Mouse (Mus musculus) embryonic fibroblast, embryonic 13.5 days (primary cell): Measurements from ENCODE around the gene Fam217a. TPM values are rescaled to one million over a fixed set of nuclear protein-coding genes. Genes with fewer than 3 reads are reported as not detected.
"Not testable (repeated sequence)": the region's sequence is repeated elsewhere in the genome, so short reads cannot be mapped to it uniquely, and the experiment has no call there.

Experiments
- H3K27ac ChIP-seq: 2 replicates; pipeline ENCODE4 v1.5.1; 2012; ENCODE audit warnings: low read length, control low read depth, inconsistent platforms; ENCODE audit not compliant: insufficient read depth
- H3K4me1 ChIP-seq: 2 replicates; pipeline ENCODE4 v1.6.1; 2011; ENCODE audit warnings: low read length; ENCODE audit not compliant: control insufficient read depth, insufficient read depth
- H3K4me3 ChIP-seq: 2 replicates; pipeline ENCODE4 v1.5.1; 2011; ENCODE audit warnings: mild to moderate bottlenecking, control low read depth, low read length; ENCODE audit not compliant: insufficient read depth
- CTCF ChIP-seq: IDR thresholded peaks from 2 replicates; pipeline ENCODE4 v1.5.1; 2011; ENCODE audit warnings: mild to moderate bottlenecking, control low read depth, low read length, moderate library complexity, borderline replicate concordance; ENCODE audit not compliant: insufficient read depth
- POLR2A ChIP-seq: IDR thresholded peaks from 2 replicates; pipeline ENCODE4 v1.6.1; 2011; ENCODE audit warnings: low read depth, mild to moderate bottlenecking, control low read depth, low read length, moderate library complexity
- polyA plus RNA-seq: library from polyadenylated mRNA; stranded (reverse); fragments of >200 nt; gene quantifications from 2 replicates; pipeline ENCODE4 v1.2.4, GENCODE M21; 2011; ENCODE audit warnings: low read depth; ENCODE audit not compliant: missing spikeins, insufficient read length

The Fam217a gene
- polyA plus RNA-seq, 1 experiment, result not detected

DNA sequence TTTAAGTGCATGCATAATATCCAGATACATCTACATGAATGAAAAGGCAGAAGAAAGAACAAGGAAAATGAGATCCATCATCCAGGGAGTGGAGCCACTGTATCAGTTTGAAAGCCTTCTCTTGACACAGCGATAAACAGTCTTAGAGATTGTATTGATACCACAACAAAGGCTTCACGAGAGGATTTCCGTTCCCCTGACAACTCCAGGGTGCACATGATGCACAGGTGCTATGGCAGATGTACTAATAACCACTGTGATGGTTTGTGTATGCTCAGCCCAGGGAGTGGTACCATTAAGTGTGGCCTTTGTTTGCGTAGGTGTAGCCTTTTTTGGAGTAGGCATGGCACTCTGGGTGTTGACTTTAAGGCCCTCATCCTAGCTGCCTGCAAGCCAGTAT, 32.8 kb upstream of the Fam217a start:
- H3K4me3 ChIP-seq, result no peak overlapping the region

DNA sequence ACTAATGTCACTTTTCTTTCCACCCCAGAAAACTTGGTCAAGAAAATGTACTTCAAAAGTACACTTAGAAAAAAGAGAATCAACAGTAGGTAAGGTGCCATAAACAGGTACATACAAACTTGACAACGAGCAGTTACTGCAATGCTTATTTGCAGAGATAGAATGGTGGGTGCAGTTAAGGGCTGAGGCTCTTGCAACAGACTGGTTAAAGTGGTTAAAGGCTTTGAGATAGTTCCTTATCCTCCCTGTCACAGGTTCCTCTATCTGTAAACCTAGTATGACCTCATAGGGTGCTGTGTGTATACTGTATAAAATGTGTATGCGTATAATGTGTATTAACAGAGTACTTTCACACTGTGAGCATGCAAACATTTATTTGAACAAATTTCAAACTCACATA, 27.3 kb upstream of the Fam217a start:
- not testable (repeated sequence) for H3K4me1 ChIP-seq, H3K4me3 ChIP-seq, H3K27ac ChIP-seq

More for the DNA sequence above, 32.8 kb upstream of the Fam217a start:
- no peaks in the 10 kb centered on the region for H3K4me1 ChIP-seq
- no peak overlapping the region for H3K27ac ChIP-seq
- TF ChIP-seq CTCF (no peak), POLR2A (no peak)

DNA sequence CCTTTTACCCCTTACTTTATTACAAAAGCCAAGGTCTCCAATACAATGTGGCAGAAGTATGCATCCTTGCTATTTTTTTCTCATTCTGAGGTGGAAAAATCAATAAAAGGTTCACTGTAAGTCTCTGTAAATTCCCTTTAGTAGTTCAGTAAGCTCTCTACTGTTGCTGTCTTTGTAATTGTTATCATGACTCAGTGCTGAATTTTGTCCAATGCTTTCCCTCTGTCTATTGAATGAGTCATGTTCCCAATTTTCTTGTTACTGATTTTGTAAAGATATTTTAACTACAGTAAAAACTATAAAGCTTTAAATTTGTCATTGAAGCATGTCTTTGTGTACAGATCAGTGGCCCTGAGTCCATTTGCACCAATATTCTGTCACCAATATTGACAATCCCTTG, 18.3 kb upstream of the Fam217a start:
- Histone ChIP-seq H3K27ac (no peak overlapping the region), H3K4me1 (no peaks in the 10 kb centered on the region), H3K4me3 (no peak overlapping the region)
- TF ChIP-seq POLR2A, result no peak

DNA sequence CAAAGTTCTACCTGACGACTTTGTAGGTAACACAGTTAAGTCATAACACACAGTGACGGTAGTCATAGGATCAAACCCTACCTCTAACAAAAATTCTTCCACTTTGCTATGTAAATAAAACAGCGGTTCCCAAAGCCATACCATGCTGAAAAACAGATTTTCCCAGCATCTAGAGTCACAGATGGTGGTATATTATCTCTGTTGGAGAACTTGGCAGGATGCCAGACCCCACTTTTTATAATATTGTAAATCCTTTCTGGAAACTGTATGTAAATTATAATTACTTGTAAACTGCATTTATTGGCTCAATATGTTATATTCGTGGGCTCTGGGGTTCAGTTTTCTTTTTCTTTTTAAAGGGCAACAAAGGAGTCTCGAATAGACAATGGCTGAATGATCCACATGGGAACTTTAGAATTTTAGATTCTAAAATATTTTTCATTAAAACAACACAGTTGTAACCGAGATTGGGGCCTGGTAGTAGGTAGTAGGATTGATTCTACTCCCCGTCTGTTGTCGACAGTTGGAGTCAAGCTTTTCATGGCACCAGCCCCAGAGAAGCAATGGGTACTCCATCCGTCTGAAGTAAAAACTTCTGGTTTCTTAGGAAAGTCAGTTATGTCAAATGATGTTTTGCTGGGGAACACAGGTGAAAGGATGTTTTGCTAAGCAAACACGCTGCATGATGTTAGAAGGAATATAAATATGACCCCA, 11.0 kb upstream of the Fam217a start:
- H3K27ac ChIP-seq, result no peak overlapping the region
- H3K4me3 ChIP-seq, result no peak overlapping the region
- TF ChIP-seq POLR2A (no peak), CTCF (no peak)
- no peaks in the 10 kb centered on the region for H3K4me1 ChIP-seq

DNA sequence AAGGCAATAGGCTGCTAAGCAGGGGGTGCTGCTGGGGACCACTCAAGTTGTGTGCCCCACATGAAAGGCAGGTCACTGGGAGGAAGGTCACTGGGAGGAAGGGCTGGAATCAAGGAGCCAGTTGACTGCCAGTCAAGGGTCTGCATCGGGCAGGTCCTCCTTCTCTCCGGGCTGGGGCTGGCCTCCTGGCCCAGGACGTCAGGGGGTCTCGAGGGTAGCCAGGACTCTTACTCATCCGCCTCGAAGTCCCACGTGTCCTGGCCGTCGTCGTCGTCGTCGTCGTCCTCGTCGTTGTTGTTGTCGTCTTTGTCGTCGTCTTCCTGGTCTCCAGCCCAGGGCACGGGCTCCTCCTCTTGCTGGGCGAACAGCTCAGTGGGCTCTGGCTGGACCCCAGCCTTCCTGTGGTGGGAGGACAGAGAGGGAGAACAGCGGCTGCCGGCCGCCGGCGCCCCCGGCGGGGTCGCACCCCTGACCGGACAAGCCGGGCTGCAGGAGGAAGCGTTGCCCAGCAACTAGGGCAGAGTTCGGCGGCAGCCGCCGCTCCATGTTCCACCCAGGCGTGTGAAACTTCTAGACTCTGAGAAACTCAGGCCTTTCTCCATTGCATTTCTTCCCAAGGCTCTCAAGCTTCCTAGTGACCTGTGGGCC, 7.5 kb downstream of the Fam217a start:
- no peaks in the 10 kb centered on the region for H3K4me1 ChIP-seq
- H3K4me3 ChIP-seq, result peak overlapping the region; percentile 0; the same call in 1 of the 2 replicates
- no peak for TF ChIP-seq POLR2A
- no peak for TF ChIP-seq CTCF
- H3K27ac ChIP-seq, result no peak overlapping the region

DNA sequence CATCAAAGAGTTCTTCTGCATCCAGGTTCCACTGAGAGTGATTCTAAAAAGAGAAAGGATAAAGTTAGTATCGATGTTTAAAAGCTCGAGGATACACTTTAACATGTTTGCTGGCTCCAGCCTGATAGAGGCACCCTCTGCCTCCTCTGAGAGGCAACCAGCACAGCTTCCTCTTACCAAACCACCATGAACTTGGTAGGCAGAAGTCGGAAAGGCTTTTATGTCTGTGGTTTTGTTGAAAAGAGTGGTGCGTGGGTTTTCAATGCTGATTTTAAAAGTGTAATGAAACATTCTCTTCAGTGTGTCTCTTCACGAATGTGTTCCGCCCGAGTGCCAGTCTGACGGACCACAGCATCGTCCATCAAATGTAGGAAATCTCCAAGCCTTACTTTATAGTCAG, 9.5 kb downstream of the Fam217a start:
- TF ChIP-seq POLR2A, result no peak
- TF ChIP-seq CTCF, result no peak
- H3K4me3 ChIP-seq, result no peak overlapping the region
- no peaks in the 10 kb centered on the region for H3K4me1 ChIP-seq
- no peak overlapping the region for H3K27ac ChIP-seq

GRCm38 (mm10) chr13:34892871-34893270, 31.2 kb downstream of the Fam217a start:
- Histone ChIP-seq H3K4me3 (no peak overlapping the region), H3K4me1 (no peaks in the 10 kb centered on the region), H3K27ac (no peak overlapping the region)
- TF ChIP-seq CTCF, result no peak
- TF ChIP-seq POLR2A, result no peak

DNA sequence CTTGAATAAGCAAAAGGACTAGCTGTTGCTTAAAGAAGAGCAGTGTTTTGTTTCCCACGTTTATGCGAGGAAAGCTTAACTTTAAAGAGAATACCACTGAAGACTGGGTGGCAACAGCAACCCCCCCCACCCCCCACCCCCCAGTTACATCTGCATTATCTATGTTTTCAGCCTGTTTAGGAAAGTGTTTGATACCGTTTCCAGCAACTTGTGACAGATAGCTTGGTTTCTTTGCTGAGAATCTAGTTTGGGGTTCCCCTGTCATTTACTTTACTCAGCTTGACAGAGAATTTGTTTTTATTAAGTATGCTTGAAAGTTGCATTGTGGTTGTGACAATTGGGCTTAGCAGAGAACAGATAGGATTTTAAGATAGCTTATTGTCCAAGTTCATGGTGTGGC, 47.6 kb downstream of the Fam217a start:
- no peak overlapping the region; the same call in 1 of the 2 replicates for H3K27ac ChIP-seq
- TF ChIP-seq POLR2A (no peak), CTCF (no peak)
- H3K4me3 ChIP-seq, result peak overlapping the region; percentile 100
- no peaks in the 10 kb centered on the region for H3K4me1 ChIP-seq

GRCm38 (mm10) chr13:34875741-34876445, 48.2 kb downstream of the Fam217a start:
- no peak for TF ChIP-seq POLR2A
- TF ChIP-seq CTCF, result peak; percentile 34; the same call in 1 of the 2 replicates
- Histone ChIP-seq H3K4me1 (no peaks in the 10 kb centered on the region), H3K27ac (peak overlapping the region; percentile 97)

GRCm38 (mm10) chr13:34875166-34875710, 48.9 kb downstream of the Fam217a start, which contains the start of gene Prpf4b:
Prpf4b (plus strand) TSS chr13:34875302.
- TF ChIP-seq CTCF (no peak), POLR2A (peak; percentile 89)
- Histone ChIP-seq H3K4me1 (no peaks in the 10 kb centered on the region), H3K27ac (peak within 1 kb of the TSS; percentile 97), H3K4me3 (peak within 1 kb of the TSS; percentile 100)

More at GRCm38 (mm10) chr13:34875741-34876445, 48.2 kb downstream of the Fam217a start:
- H3K4me3 ChIP-seq, result peak overlapping the region; percentile 100

GRCm38 (mm10) chr13:34874736-34875135, 49.4 kb downstream of the Fam217a start:
- H3K27ac ChIP-seq, result peak overlapping the region; percentile 97

More at GRCm38 (mm10) chr13:34874736-34875135, 49.4 kb downstream of the Fam217a start:
- H3K4me3 ChIP-seq, result peak overlapping the region; percentile 100; the same call in 1 of the 2 replicates
- H3K4me1 ChIP-seq, result not testable (repeated sequence)
